Mouse (Mus musculus) right cerebral cortex, postnatal 36 days (tissue): ENCODE data around the gene Ndufb10.

ENCODE experiments used
- DNase-seq, 2 experiments: peaks; one replicate each; pipeline ENCODE4 v3.0.0; 2022; ENCODE audit warnings: low spot score in 2 of 2, mixed read lengths in 1 of 2

Ndufb10 gene

DNA sequence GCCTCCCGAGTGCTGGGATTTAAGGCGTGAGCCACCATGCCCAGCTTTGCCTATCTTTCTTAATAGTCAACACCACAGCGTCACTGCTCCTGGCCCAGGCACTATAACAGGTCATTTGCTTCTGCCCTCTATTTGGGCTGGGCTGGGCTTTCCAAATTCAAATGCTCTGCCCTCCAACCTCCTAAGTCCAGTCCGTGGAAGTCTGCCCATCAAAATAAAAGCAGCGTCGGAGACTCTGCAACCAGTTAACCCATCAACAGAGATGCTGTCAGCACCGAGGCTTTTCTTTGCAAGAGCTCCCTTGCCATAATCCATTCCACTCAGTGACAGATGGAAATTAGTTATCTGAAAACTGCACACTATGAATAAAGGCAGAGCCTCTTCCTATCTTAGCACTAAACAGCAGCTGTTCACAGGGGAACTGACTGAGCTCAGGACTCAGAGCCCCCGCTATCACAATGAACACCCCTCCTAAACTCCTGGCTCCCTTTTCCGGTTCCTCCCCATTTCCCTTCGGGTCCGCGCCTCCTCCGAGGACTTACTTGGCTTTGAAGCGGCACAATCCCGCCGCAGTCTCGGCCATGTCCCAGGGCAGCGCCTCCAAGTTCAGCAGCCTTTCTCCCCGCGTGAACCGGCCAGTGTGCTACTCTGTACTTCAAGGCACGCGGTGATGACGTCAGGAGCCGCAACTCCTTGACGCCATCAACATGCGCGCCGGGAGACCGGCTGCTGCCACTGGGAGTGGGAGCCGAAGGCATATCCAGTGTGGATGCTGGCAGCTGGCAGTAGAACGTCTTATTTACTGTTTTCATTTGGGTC lies 17.1 kb downstream of the Ndufb10 start, which contains the start of gene Tbl3:
TSS of gene Tbl3 (minus strand) at position 679 of the 819 bp plus-strand sequence.
- peak; percentile 93 to 95 for DNase-seq

DNA sequence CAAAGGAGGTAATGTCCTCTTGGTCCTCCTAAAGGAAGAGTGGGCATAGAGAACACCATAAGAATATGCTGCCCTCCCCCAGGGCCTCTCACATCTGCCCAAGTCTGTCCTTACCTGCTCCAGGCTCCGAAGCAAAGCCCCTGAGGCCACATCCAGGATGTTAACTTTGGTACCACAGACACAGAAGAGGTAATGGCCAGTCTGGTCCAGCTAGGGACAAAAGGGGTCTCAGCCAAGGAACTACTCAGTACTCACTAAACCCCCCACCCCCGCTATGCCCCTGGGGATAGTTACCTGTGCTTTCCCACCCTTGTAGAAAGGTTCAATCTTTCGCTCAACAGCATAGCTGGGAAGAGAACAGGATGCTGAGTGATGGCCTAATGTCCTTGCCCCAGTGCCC lies 18.5 kb downstream of the Ndufb10 start:
- no peak for DNase-seq

DNA sequence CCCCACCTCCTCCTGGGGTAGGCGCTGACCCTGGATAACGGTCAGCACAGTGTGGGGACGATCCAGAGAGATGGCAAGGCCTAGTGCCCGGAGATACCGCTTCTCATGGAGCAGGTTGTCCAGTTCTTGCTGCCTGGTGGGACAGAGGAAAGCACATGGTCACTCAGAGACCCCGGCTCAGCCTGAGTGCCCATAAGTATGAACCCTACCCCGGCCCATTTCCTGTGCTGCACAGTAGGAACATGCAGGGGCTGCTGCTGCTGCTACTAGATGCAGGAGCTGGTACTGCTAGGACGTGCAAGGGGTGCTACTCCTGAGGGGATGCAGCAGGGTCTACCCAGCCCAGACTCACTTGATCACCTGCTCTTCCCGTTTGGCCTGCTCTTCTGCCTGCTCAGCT lies 23.0 kb downstream of the Ndufb10 start:
- no peak for DNase-seq

DNA sequence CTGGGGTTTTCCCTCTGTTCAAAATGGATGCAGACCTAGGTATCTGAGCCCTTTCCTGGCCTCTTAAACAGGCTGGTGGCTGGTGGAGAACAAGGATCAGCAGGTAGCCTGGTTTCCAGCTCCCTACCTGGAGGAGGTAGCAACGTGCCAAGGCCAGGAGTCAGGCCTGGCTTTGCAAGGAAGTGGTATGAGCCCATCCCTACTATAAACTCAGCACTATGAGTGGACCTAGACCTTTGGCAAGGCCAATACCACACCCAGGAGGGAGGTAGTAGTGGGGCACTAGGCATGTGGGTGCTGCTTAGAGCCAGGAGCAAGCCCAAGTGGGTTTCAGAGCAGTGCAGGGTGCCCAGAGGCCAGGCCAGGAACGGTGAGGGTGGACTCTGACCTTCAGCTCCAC lies 24.8 kb downstream of the Ndufb10 start:
- DNase-seq: no peak

DNA sequence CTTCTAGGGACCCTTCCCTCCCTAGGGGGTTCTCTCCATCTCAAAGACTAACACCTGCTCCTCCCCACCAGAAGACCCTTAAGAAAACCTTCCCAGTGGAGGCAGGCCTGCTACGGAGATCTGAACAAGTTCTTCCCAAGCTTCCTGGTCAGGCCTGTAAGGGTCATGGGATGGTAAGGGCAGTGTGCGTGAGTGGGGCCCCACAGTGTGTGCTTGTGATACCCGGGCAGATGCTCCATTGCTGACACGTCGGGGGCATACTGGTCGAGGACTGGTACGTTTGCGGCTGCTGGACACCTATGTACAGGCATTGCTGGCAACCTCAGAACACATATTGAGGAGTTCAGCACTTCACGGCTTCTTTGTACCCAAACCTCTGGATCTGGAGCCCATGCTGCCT lies 25.6 kb downstream of the Ndufb10 start:
- DNase-seq: no peak

DNA sequence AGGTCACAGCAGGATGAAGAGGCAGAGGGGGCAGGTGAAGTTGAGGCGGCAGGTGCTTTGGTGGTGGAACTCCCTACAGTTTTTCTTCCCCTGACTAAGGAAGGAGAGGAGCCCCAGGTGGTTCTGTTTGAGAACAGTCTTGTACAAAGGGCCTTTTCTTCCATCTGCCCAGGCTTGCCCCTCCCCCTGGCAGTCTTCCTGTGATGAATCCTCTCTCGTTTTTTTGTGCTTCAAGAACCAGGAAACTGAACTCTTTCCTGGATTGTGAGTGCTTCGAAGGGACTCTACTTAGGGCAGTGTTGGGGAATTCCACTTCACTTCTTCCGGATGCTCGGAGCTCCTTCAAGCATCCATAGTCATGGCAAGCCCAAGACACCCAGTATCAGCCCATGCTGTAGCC lies 26.3 kb downstream of the Ndufb10 start:
- DNase-seq: no peak

DNA sequence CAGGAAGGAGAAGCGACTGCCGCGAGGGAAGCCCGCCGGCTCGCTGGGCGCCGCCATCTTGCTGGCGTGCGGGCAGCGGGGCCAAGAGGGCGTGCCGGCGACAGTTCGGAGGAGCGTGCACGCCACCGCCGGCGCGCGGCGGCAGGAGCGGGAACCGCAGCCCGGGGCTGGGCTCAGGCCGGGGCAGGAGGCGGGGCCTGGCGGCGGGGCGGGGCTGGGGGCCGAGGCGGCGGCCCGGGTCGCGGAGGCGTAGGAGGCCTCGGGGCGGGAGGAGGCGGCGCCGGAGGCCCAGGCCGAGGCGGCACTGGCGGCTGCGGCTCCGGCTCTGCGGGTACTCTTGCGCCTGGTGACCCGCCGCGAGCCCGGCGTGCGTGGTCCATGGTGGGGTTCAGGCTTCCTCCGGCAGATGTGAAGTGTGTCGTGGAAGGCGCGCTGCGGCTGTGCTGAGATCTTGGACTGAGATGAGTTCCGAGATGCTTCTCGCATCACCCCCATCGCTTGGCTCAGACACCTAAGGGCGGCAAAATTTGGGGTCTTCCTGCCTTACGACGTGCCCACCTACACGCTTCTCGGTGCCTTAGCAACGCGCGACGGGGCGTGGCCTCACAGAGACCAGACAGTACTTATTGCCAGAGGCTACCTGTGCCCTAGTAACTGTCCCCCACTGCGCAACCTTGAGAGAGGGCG lies 28.1 kb downstream of the Ndufb10 start, which contains the start of the genes Gfer and Noxo1:
TSS of gene Gfer (minus strand) at position 146 of the 687 bp plus-strand sequence.
TSS of gene Noxo1 (plus strand) at position 224 of the 687 bp plus-strand sequence.
- peak; percentile 73 for DNase-seq

DNA sequence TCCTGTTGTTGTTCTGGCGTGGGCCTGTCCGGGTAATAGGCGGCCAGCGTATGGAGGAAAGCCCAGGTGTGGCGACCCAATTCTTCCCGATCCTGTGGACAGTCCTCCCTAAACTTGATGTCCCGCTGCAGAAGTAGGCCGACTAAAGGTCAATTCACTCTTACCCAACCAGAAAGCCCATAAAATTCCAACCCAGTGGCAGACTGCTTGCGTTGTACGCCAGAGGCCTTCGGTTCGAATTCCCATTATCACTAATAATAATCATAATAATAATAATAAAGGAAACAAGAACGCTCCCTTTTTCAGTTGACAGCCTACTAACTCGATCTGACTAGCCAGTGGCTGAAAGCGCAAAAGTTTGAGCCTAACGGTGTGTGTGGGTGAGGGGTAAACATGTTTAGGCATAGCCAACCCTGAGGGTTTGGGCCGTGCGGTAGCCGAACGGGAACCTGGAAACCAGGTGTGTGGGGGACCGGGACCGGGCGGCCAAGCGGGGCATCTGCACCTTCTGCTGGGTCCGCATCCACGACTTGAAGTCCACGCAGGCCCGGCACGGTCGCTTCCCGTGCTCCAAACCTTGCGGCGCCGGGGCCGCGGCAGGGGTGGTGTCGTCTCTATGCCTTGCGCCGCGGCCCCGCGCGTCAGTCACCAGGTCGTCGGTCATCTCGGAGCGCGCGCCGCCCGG lies 28.8 kb downstream of the Ndufb10 start:
- DNase-seq: no peak

DNA sequence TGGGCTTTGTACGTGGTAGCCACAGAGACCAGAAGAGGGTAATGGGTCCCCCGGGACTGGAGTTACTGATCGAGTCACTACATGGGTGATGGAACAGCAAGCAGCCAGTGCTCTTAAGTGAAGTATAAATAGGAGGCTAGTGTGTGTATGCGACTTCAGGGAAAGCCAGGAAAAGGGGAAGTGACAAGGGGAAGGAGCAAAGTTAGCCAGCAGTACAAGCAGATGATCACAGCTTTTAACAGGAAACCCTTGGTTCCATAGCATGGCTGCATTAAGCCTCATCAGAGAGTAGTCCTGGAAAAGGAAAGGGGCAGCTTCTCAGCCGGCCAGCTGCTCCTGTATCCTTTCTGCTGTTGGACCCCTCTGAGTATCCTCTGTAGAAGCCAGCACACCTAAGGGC lies 31.9 kb downstream of the Ndufb10 start:
- DNase-seq: no peak

DNA sequence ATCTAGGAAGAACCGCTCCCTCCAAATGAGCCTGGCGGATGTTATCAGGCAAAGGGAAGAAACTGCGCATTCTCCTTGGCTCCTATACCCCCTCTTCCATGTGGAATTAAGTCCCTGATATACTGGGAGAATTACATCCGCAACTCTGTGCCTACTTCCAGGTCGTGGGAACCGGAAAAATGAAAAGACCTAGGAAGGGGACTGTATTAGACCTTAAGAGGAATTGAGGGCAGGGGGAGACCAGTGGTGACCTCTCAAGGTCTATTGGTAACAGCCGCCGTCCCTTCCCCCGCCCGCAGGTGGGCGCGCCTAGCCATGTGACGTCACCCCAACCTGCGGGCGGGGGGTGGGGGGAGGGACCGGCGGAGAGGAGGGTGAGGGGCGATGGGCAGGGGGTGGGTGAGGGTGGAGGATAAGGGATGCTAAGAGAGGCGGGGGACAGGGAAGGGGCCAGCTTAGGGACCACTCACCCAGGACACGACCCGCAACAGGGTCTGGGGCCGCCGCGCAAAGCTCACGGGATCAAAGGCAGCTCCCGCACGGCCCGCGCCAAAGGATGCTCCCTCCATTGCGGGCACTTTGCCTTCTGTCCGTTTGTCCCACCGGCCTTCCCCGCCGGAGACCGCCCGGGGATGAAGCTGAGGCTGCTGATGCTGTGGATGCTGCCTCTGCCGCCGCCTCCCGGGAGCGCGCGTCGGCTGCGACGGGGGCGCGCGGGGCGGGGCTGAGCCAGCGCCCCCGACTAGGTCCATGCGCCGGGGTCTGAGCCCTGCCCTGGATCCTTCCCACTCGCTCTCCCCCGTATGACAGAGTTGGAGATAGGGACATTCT lies 34.8 kb downstream of the Ndufb10 start, which contains the start of gene Syngr3:
TSS of gene Syngr3 (minus strand) at position 705 of the 831 bp plus-strand sequence.
- no peak for DNase-seq

DNA sequence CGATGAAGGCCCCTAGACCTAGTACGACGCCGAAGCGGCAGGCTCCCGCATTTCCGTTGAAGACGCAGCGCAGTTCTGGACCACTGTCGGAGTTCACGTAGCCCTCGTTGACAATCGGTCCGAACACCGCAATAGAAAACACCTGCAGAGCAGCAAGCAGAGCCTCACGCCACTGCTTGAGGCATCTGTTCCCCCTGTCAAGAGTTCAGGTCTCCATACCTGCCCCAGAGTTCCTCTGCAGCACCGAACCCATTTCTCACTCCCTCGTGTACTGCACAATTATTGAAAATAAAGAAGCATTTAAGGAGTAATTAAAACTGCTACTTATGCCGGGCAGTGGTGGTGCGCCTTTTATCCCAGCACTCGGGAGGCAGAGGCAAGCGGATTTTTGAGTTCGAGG lies 36.7 kb downstream of the Ndufb10 start:
- DNase-seq: no peak

DNA sequence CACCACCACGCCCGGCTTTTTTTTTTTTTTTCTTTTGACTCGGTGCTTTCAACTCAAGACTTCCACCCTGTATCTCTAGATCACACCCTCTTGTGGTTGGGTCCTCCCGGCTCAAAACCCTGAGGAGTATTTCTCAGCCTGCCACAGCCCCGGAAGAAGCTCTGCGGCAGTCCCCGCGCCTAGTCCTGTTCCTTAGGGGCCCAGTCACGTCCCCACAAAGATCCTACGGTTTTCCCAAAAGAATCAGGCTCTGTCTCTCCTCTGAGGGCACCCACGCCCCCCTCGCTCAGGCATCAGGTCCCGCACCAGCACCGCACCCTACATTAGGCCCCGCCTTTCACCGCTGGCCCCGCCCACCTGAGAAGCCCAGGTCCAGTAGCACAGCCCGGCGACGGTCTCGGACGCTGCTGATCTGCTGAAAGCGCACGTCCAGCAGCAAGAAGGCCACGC lies 37.1 kb downstream of the Ndufb10 start:
- DNase-seq: no peak

DNA sequence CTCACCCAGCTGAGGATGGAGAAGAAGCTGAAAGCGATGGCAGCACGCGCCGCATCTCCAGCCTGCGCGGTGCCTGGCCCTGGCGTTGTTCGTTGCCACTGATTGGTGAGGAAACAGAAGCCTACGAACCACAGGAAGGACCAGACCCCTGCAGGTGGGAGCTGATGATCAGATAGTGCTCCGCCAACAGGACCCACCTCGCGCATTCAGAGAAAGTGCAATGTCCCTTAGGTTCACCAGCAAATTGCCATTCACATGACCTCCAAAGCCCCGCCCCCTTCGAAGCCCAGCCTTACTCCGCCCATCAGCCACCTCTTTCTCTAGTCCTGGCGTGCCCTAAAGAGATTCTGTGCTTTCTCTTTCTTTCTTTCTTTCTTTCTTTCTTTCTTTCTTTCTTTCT lies 37.8 kb downstream of the Ndufb10 start:
- DNase-seq: no peak

DNA sequence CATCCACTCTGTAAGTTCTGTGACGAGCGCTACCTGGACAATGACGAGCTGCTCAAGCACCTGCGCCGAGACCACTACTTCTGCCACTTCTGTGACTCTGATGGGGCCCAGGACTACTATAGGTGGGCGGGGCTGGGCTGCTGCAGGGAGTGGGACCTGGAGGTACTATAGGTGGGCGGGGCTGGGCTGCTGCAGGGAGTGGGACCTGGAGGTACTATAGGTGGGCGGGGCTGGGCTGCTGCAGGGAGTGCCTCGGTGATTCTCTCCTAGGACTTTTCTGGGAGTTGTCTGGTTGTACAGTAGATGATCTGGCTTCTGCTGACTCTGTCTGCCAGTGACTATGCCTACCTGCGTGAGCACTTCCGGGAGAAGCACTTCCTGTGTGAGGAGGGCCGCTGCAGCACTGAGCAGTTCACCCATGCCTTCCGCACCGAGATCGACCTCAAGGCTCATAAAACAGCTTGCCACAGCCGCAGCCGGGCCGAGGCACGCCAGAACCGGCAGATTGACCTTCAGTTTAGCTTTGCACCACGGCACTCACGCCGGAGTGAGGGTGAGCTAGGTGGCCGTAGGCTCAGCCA lies 46.7 kb downstream of the Ndufb10 start:
- no peak for DNase-seq

DNA sequence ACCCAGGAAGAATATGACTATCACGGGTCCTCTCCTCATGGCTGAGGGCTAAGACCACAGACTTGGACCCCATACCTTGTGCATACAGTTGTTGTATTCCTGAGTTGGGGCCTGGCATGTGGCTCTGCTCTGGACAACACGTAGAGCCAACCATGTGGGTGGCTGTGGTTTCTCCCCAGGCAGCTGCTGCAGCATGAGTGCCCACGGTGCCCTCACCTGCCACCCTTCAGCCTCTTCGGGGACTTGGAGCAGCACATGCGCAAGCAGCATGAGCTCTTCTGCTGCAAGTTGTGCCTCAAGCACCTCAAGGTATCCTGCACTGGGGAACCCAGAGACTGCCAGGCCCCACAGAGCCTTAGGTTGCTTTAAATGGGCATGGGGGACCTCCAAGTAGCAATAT lies 47.4 kb downstream of the Ndufb10 start:
- no peak for DNase-seq

DNA sequence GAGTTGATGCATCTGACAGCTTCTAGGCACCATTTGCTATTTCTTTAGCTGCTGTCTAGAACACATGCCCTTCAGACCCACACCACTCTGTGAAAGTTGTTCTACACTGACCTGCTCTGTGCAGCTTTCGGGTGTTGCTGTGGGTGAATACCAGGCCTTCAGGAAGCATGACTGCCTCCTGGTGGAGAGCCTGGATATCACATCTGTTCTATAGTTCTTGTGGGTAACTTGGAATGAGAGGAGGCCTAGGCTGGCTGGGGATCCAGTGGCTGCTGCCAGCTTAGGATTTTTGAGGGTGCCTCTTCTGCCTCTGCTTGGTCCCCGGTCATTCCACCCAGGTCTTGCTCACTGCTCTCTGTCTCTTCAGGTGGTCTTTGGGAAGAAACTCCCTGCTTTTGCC lies 48.1 kb downstream of the Ndufb10 start:
- DNase-seq: no peak

DNA sequence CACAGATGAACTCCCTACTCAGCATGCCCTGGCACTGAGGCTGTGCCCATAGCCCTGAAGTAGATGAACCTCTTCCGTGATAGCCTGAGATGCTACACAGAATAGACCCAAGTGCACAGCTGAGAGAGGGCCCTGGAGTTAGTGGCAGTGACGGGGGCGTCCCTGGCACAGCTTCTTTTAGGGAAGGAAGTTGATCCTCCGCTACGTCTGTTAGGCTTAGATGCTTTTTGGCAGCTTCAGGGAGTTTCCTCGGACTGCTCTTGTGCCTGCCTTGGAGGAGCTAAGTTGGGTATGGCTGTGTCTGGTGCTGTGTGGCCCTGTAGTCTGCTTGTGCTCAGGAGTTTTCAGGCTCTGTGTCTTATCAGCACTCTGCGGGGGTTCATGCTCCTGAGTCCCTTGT lies 50.0 kb downstream of the Ndufb10 start:
- DNase-seq: peak; percentile 48 to 67

DNA sequence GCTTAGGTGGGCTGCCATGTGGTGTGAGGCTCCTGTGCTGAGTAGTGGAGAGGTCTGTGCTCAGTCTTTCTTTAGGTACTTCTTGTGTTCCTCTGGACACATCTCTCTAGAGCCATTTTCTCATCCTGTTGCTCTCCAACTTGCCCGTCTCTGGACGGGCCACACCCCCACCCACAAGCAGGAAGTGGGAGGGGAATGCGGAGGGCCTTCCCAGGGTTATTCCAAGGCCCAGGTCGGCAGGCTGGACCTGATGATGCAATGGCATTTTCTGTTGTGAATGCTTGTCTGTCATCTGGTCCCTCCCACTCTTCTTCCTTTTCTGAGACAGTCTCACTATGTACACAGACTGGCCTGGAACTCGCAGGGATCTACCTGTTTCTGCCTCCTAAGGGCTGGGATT lies 52.1 kb downstream of the Ndufb10 start:
- no peak for DNase-seq
